Mouse (Mus musculus) urinary bladder, adult 2 months (tissue): ENCODE measurements around the gene Ank. TPM values are rescaled to one million over a fixed set of nuclear protein-coding genes. Genes with fewer than 3 reads are reported as not detected.
A peak's percentile ranks its signal among the peaks of the same experiment; 100 is the strongest.
"Not testable (repeated sequence)": the region's sequence is repeated elsewhere in the genome, so short reads cannot be mapped to it uniquely, and the experiment has no call there.

ENCODE experiments used
- DNase-seq: peaks from one replicate; pipeline ENCODE4 v3.0.0; 2022; ENCODE audit warnings: low spot score
- polyA plus RNA-seq: library from polyadenylated mRNA; depleted of rRNA; stranded (reverse); fragments of >200 nt; gene quantifications from 2 replicates; pipeline ENCODE4 v1.2.3, GENCODE M21; 2012; rRNA removed

Gene Ank
- 53.4 and 62.1 TPM in 2 replicates for polyA plus RNA-seq

- peak; percentile 77 for DNase-seq
Observed at GRCm38 (mm10) chr15:27466131-27467080, at the start of gene Ank. TSS of gene Ank (plus strand) at chr15:27466677.

- DNase-seq: no peak
Observed at GRCm38 (mm10) chr15:27418566-27419331, 47.7 kb upstream of the Ank start.

- DNase-seq: no peak
Observed at GRCm38 (mm10) chr15:27421531-27421930, 44.9 kb upstream of the Ank start.

DNA sequence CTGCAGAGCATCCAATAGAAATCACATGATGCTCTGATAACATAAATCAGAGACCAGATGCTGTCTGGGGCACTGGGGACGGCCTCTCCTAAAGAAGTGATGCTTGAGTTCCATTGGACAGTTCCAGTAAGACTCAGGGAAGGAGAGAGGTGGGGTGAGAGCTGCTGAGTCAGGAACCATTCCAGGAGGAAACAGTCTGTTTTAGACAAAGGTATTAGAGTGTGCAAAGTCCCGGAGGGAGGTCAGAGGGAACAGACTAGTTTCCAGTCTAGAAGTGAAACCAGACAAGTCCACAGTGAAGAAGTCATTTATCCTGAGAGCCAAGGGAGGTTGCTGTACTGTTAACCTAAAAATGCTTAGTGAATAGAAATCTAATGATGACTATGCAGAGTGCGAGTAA is 38.9 kb upstream of the Ank start:
- no peak for DNase-seq

- no peak for DNase-seq
Observed at GRCm38 (mm10) chr15:27430241-27430640, 36.2 kb upstream of the Ank start.

DNA sequence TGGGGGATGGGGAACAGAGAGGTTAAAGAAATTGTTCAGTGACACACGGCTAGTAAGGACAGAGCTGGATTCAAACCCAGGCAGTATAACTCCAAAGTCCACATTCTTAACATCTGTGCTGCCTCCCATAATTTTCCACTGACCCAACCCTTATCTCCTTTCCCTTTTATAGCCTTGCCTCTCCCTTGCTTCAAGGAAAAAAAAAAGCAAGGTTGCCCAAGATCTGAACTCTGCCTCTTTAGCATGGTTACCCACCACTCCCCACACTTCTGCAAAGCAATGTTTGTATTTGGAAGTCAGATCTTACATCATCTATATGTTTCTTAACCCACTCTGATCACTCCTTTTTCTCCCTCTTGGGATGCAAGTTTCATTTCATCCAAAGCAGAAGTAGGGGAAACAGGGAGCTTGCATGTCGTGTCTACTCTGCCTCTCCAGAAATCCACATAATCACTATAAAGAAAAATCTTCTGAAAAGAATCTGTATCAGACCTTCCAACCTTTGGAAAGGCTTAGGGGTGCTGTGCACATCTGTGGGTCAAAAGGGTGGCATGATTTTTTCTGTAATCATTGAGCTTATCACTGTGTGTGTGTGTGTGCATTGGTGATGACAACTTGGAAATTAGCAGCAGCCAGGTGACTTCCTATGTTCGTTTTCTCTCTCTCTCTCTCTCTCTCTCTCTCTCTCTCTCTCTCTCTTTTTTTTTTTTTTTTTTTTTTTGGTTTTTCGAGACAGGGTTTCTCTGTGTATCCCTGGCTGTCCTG is 33.4 kb upstream of the Ank start:
- no peak for DNase-seq

DNA sequence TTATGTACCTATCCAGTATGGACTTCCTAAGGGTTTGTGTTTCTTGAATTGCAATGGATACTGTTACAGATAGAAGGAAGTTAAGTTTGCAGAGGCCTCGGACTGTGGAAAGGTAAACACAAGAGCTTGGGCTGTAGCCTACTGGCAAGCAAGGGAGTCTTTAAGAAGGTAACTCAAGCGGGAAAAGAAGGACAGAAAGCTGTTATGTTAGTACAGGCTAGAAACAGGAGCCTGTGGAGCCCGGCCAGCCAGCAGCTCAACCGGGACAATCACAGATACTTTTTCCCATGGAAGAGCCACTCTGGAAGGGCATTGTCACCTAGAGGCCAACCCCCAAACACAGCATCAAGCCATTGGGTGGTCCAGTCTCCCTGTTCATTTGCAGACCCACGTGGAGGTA is 31.1 kb upstream of the Ank start:
- DNase-seq: no peak

DNA sequence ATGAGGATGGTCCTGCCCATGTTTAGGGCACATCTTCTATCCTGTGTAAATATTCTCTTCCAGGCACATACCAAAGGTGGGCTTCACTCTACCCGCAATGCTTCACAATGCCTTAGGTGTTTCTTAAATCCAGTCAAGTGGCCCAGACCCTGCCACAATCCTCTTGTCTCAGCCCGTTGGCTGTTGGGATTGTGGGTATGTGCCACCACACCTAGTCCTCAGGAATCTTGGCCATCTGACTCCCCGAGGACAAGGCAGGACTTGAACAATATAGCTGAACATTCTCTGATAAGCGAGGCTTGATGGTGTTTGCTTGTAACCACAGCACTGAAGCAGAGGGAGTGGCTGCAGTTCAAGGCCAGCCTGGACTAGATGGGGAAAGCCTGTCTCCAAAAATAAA is 30.3 kb upstream of the Ank start:
- DNase-seq: no peak

GRCm38 (mm10) chr15:27441053-27441452 is 25.4 kb upstream of the Ank start:
- DNase-seq: no peak

DNA sequence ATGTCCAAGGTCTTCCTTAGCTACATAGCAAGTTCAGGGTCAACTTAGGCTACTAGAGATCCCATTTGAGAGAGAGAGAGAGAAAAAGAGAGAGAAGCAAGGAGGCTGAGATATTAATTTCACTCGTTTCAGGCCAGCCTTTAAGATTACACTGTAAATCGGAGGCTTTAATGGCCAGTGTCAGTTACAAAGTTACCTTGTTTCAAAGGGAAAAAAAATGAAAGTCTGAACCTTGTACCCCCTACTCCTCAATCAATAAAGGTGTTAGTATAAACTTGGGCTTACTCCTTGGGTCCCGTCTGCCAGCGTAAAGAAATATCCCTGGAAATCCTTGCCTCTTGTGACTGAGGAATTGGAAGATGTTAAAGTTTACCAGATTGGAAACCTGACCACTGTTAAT is 24.9 kb upstream of the Ank start:
- DNase-seq: no peak

DNA sequence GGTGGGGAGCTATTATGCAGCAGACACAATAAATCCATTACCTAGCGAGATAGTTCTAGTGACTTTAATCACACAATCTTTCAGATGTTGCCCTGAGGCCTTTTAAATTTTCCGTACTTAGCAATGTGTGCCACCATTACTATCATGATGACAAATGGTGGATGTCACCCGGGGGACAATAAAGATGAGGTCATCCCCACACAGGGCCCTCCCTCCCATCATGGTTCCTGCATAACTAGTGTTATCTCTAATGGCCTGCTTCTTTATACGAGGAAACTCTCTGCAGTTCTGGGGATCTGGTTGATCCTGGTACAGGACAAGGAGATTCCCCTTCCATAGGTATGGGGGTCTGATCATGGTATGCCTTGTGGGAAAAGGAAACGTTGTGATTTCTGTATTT is 24.5 kb upstream of the Ank start:
- DNase-seq: no peak

- no peak for DNase-seq
Observed at GRCm38 (mm10) chr15:27444772-27445347, 21.6 kb upstream of the Ank start.

DNA sequence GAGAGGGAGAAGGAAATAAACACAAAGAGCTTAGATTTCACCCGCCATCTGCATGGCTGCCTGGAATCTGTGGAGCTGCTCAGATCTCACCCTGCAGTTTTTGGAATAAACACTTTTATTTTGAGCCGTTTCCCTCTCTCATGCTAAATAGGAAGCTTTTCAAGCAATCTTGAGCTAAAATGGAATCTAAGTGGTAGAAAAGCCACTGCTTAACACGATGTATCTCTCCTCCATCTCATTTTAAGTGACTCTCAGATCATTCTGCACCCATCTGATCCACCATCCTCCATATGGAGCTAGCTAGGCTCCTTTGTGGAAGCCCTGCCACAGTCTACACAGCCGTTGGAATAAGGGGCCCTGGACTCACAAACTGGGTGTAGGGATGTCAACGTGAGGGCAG is 15.8 kb upstream of the Ank start:
- no peak for DNase-seq

DNA sequence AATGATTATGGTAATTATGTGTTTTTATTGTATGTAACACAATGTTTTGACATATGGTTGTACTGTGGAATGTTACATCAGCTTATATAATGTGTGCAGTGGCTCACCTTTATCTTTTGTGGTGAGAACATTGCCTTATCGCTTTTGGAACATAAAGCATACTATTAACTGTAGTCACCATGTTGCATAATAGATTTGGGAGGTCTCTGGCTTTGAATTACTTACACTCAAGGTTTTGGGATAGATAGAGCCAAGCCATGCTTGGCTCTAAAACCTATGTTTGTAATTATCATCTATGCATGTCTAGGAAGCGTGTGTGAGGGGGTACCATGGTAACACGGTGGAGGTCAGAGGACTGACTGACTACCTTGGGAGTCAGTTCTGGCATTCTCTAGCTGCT is 14.7 kb upstream of the Ank start:
- DNase-seq: no peak

- DNase-seq: no peak
Observed at GRCm38 (mm10) chr15:27452496-27452895, 14.0 kb upstream of the Ank start.

DNA sequence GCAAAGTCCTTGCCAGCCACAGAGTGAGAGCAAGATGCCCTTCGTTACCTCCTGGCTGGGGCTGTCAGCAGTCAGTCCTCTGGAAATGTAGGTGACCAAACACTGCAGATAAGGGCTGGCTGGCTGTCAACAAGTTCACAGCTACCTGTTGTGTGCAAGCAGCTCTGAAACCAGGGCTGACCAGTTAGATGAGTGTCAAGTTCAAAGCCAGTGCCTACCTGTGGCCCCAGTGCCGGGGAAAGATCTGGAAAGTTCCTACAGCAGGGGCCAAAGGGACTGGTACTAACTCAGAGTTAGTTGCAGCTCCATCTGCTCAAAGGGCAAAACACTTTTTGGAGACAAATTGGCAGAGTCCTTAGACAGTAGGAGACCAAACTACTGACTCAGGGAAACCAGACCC is 9.5 kb upstream of the Ank start:
- no peak for DNase-seq

DNA sequence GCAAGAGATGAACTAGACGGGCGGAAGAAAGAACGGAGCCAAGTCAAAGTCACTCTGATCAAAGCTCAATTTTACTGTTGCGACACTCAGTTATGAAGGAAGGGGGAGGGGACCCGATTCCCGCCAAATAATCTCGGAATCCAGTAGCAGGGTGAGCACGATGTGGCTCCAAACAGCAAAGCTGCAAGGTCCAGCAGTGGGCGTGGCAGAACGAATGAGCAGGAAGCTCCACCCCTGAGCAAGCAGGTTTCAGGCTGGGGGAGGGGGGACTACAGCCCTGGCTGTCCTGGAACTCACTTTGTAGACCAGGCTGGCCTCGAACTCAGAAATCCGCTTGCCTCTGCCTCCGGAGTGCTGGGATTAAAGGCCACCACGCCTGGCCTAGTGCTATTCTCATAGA is 6.7 kb upstream of the Ank start:
- not testable (repeated sequence) for DNase-seq

GRCm38 (mm10) chr15:27461336-27462245 is 4.9 kb upstream of the Ank start:
- DNase-seq: no peak

DNA sequence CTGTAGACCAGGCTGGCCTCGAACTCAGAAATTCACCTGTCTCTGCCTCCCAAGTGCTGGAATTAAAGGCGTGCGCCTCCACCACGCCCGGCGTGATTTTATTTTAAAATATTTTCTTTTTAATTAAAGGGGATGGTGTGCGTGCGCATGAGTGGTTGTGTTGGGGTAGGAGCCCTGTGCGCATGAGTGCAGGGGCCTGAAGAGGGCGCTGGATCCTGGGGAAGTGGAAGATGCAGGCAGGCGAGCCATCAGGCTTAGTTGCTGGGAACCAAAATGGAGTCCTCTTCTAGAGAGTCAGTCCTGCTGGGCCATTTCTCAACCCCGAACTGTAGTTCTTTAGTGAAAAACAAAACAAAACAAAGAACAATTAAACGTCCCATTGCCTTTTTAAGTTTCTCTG is 2.6 kb upstream of the Ank start:
- no peak for DNase-seq

GRCm38 (mm10) chr15:27465391-27466005 is 979 bp upstream of the Ank start:
- no peak for DNase-seq
